Mouse (Mus musculus): Measurements from ENCODE around the gene Akr1c19. TPM values are rescaled to one million over a fixed set of nuclear protein-coding genes. Genes with fewer than 3 reads are reported as not detected.
"Not testable (repeated sequence)": the region's sequence is repeated elsewhere in the genome, so short reads cannot be mapped to it uniquely, and the experiment has no call there.

Gene Akr1c19
- polyA plus RNA-seq, 1 experiment from 2014 or later: 0.48 TPM

GRCm38 (mm10) chr13:4230841-4231623 is 2.5 kb downstream of the Akr1c19 start:
- no peak overlapping the region for H3K27ac ChIP-seq (replicated peaks)
- no peak overlapping the region for H3K4me2 ChIP-seq (replicated peaks)
- no peaks in the 10 kb centered on the region for H3K9me3 ChIP-seq
- 95% methylated on average over 8 of the region's 8 CpGs for WGBS
- no peak for ATAC-seq (ENCODE audit: low FRiP score, low read depth)
- H3K4me3 ChIP-seq: no peak overlapping the region
- H3K4me1 ChIP-seq: no peaks in the 10 kb centered on the region
- no peaks in the 10 kb centered on the region for H3K36me3 ChIP-seq
- H3K27me3 ChIP-seq: no peaks in the 10 kb centered on the region
- H3K9ac ChIP-seq (replicated peaks): no peak overlapping the region

GRCm38 (mm10) chr13:4233135-4233534 is 4.6 kb downstream of the Akr1c19 start:
- H3K9ac ChIP-seq (replicated peaks): no peak overlapping the region
- H3K36me3 ChIP-seq: no peaks in the 10 kb centered on the region
- H3K27ac ChIP-seq (replicated peaks): no peak overlapping the region
- no peak for ATAC-seq (ENCODE audit: low FRiP score, low read depth)
- no peak overlapping the region for H3K4me3 ChIP-seq
- no peak overlapping the region for H3K4me2 ChIP-seq (replicated peaks)
- H3K27me3 ChIP-seq: no peaks in the 10 kb centered on the region
- WGBS: 91% methylated on average over 1 of the region's 1 CpGs
- no peaks in the 10 kb centered on the region for H3K4me1 ChIP-seq
- no peaks in the 10 kb centered on the region for H3K9me3 ChIP-seq

GRCm38 (mm10) chr13:4233536-4234172 is 5.2 kb downstream of the Akr1c19 start:
- Histone ChIP-seq H3K4me3 (no peak overlapping the region), H3K27ac (replicated peaks) (no peak overlapping the region), H3K9ac (replicated peaks) (no peak overlapping the region), H3K4me1 (no peaks in the 10 kb centered on the region), H3K36me3 (no peaks in the 10 kb centered on the region), H3K9me3 (no peaks in the 10 kb centered on the region), H3K4me2 (replicated peaks) (no peak overlapping the region), H3K27me3 (no peaks in the 10 kb centered on the region)
- WGBS: 89% methylated on average over 3 of the region's 3 CpGs
- ATAC-seq (ENCODE audit: low FRiP score, low read depth): no peak

- ATAC-seq (ENCODE audit: low FRiP score, low read depth): peak; percentile 92
- H3K27ac ChIP-seq (replicated peaks): no peak overlapping the region
- peak overlapping the region; percentile 34 for H3K4me3 ChIP-seq
- no peaks in the 10 kb centered on the region for H3K4me1 ChIP-seq
- H3K4me2 ChIP-seq (replicated peaks): peak overlapping the region; percentile 56
- H3K36me3 ChIP-seq: no peaks in the 10 kb centered on the region
- H3K9me3 ChIP-seq: no peaks in the 10 kb centered on the region
- no peaks in the 10 kb centered on the region for H3K27me3 ChIP-seq
- 5% methylated on average over 13 of the region's 13 CpGs for WGBS
- peak overlapping the region; percentile 25 for H3K9ac ChIP-seq (replicated peaks)
Observed at GRCm38 (mm10) chr13:4244861-4245559, 16.5 kb downstream of the Akr1c19 start.

GRCm38 (mm10) chr13:4249347-4249746 is 20.8 kb downstream of the Akr1c19 start:
- Histone ChIP-seq H3K36me3 (no peaks in the 10 kb centered on the region), H3K27ac (replicated peaks) (no peak overlapping the region), H3K4me1 (no peaks in the 10 kb centered on the region), H3K9me3 (no peaks in the 10 kb centered on the region), H3K4me3 (no peak overlapping the region), H3K27me3 (no peaks in the 10 kb centered on the region), H3K4me2 (replicated peaks) (no peak overlapping the region), H3K9ac (replicated peaks) (no peak overlapping the region)
- WGBS: 46% methylated on average over 3 of the region's 3 CpGs
- no peak for ATAC-seq (ENCODE audit: low FRiP score, low read depth)

GRCm38 (mm10) chr13:4256894-4257293 is 28.4 kb downstream of the Akr1c19 start:
- H3K9ac ChIP-seq (replicated peaks); H3K27ac ChIP-seq (replicated peaks); H3K27me3 ChIP-seq; ATAC-seq (ENCODE audit: low FRiP score, low read depth); H3K4me2 ChIP-seq (replicated peaks); H3K4me3 ChIP-seq; H3K9me3 ChIP-seq; H3K4me1 ChIP-seq; H3K36me3 ChIP-seq: not testable (repeated sequence)

GRCm38 (mm10) chr13:4257349-4257748 is 28.8 kb downstream of the Akr1c19 start:
- Histone ChIP-seq H3K27ac (replicated peaks) (no peak overlapping the region), H3K9me3 (no peaks in the 10 kb centered on the region), H3K4me3 (no peak overlapping the region), H3K4me1 (no peaks in the 10 kb centered on the region), H3K27me3 (no peaks in the 10 kb centered on the region), H3K36me3 (no peaks in the 10 kb centered on the region), H3K4me2 (replicated peaks) (no peak overlapping the region), H3K9ac (replicated peaks) (no peak overlapping the region)
- no peak for ATAC-seq (ENCODE audit: low FRiP score, low read depth)
- WGBS: 84% methylated on average over 6 of the region's 6 CpGs

GRCm38 (mm10) chr13:4264612-4265011 is 36.1 kb downstream of the Akr1c19 start:
- WGBS: 86% methylated on average over 3 of the region's 3 CpGs
- Histone ChIP-seq H3K27ac (replicated peaks) (no peak overlapping the region), H3K27me3 (no peaks in the 10 kb centered on the region), H3K4me1 (no peaks in the 10 kb centered on the region), H3K4me3 (no peak overlapping the region), H3K4me2 (replicated peaks) (no peak overlapping the region), H3K9me3 (no peaks in the 10 kb centered on the region), H3K36me3 (no peaks in the 10 kb centered on the region), H3K9ac (replicated peaks) (no peak overlapping the region)
- no peak for ATAC-seq (ENCODE audit: low FRiP score, low read depth)

GRCm38 (mm10) chr13:4265047-4265446 is 36.5 kb downstream of the Akr1c19 start:
- H3K36me3 ChIP-seq: no peaks in the 10 kb centered on the region
- ATAC-seq (ENCODE audit: low FRiP score, low read depth): no peak
- no peaks in the 10 kb centered on the region for H3K4me1 ChIP-seq
- whole genome bisulfite sequencing: 93% methylated on average over 2 of the region's 2 CpGs
- H3K4me2 ChIP-seq (replicated peaks): no peak overlapping the region
- H3K9ac ChIP-seq (replicated peaks): no peak overlapping the region
- no peaks in the 10 kb centered on the region for H3K9me3 ChIP-seq
- H3K27me3 ChIP-seq: no peaks in the 10 kb centered on the region
- H3K27ac ChIP-seq (replicated peaks): no peak overlapping the region
- no peak overlapping the region for H3K4me3 ChIP-seq

GRCm38 (mm10) chr13:4265455-4265854 is 37.0 kb downstream of the Akr1c19 start:
- 88% methylated on average over 2 of the region's 2 CpGs for WGBS
- not testable (repeated sequence) for H3K4me3 ChIP-seq; H3K4me1 ChIP-seq; H3K27ac ChIP-seq (replicated peaks); H3K36me3 ChIP-seq; H3K9me3 ChIP-seq; H3K27me3 ChIP-seq; ATAC-seq (ENCODE audit: low FRiP score, low read depth); H3K4me2 ChIP-seq (replicated peaks); H3K9ac ChIP-seq (replicated peaks)

GRCm38 (mm10) chr13:4270860-4271259 is 42.4 kb downstream of the Akr1c19 start:
- no peak overlapping the region for H3K27ac ChIP-seq (replicated peaks)
- H3K4me3 ChIP-seq: no peak overlapping the region
- H3K36me3 ChIP-seq: no peaks in the 10 kb centered on the region
- no peak overlapping the region for H3K9ac ChIP-seq (replicated peaks)
- no peak overlapping the region for H3K4me2 ChIP-seq (replicated peaks)
- no peak for ATAC-seq (ENCODE audit: low FRiP score, low read depth)
- no peaks in the 10 kb centered on the region for H3K4me1 ChIP-seq
- H3K27me3 ChIP-seq: no peaks in the 10 kb centered on the region
- H3K9me3 ChIP-seq: no peaks in the 10 kb centered on the region

- H3K9me3 ChIP-seq: no peaks in the 10 kb centered on the region
- no peak overlapping the region for H3K4me3 ChIP-seq
- 87% methylated on average over 2 of the region's 2 CpGs for WGBS
- no peaks in the 10 kb centered on the region for H3K27me3 ChIP-seq
- no peak overlapping the region for H3K27ac ChIP-seq (replicated peaks)
- no peaks in the 10 kb centered on the region for H3K36me3 ChIP-seq
- no peak overlapping the region for H3K9ac ChIP-seq (replicated peaks)
- H3K4me2 ChIP-seq (replicated peaks): no peak overlapping the region
- ATAC-seq (ENCODE audit: low FRiP score, low read depth): no peak
- H3K4me1 ChIP-seq: no peaks in the 10 kb centered on the region
Observed at GRCm38 (mm10) chr13:4277526-4277925, 49.0 kb downstream of the Akr1c19 start.
